In genomic region chr13:85897656-85898055, GRCm38 (mm10) we compare ENCODE assay signal across 23 mouse cellular contexts.
DNase-seq lines count a peak whose midpoint lies in the region; ATAC-seq and TF ChIP-seq lines count a peak whose summit lies in the region.
"Had no signal": no experiment of that assay in that cellular context is flagged by ENCODE, and none has a peak within 500 bp of the region (broad histone marks: within the 10 kb centered on the region; RNA-seq: fewer than 3 reads in every experiment).

No protein-coding gene starts in this region.

- no peak overlapping the region for H3K9ac ChIP-seq in lung, embryonic 14.5 days
- H3K9ac ChIP-seq: embryonic facial prominence, embryonic 15.5 days; forebrain, embryonic 13.5 days; heart, embryonic 12.5 days; hindbrain, embryonic 14.5 days; limb, embryonic 13.5 days; liver, embryonic 12.5 days; liver, postnatal 0 days; stomach, embryonic 15.5 days had no signal

- H3K4me3 ChIP-seq in lung, embryonic 14.5 days (ENCODE audit: low read depth, low read length): no peak overlapping the region
- H3K4me3 ChIP-seq: embryonic facial prominence, embryonic 15.5 days; forebrain, embryonic 13.5 days; heart, adult 2 months; heart, embryonic 12.5 days; left cerebral cortex, adult 2 months; limb, embryonic 13.5 days; liver, embryonic 12.5 days; stomach, embryonic 15.5 days had no signal

- H3K36me3 ChIP-seq in lung, embryonic 14.5 days (ENCODE audit: insufficient read depth): no peaks in the 10 kb centered on the region
- H3K36me3 ChIP-seq: embryonic facial prominence, embryonic 15.5 days; heart, embryonic 12.5 days; limb, embryonic 13.5 days; liver, embryonic 12.5 days; stomach, embryonic 15.5 days had no signal

- no peaks in the 10 kb centered on the region for H3K27me3 ChIP-seq in lung, embryonic 14.5 days (ENCODE audit: insufficient read depth, low read length)
- H3K27me3 ChIP-seq: embryonic facial prominence, embryonic 15.5 days; forebrain, embryonic 13.5 days; heart, embryonic 12.5 days; limb, embryonic 13.5 days; liver, embryonic 12.5 days; stomach, embryonic 15.5 days had no signal

- ATAC-seq in lung, embryonic 14.5 days (ENCODE audit: insufficient read depth): no peak
- ATAC-seq: forebrain, embryonic 13.5 days; intestine, postnatal 0 days; liver, embryonic 12.5 days; liver, postnatal 0 days had no signal

- peak; percentile 50 for DNase-seq in adrenal gland, postnatal 14 days
- DNase-seq in adrenal gland, postnatal 4 days (ENCODE audit: low spot score in 2 of 2): no peak
- peak; percentile 71 for DNase-seq in lung, embryonic 14.5 days
- no peak for DNase-seq in lung, postnatal 10 days
- DNase-seq in NIH3T3 (ENCODE audit: low read depth): peak; percentile 3
- peak; percentile 22 to 36 for DNase-seq in adrenal gland, postnatal 36 days
- no peak for DNase-seq in kidney, postnatal 10 days
- DNase-seq: cerebellum, adult 11-12 months; cerebellum, adult 9-11 months; heart, adult 2 months; kidney, postnatal 25 days; liver, postnatal 0 days; midbrain, embryonic 14.5 days; right cerebral cortex, postnatal 25 days had no signal

- H3K4me2 ChIP-seq in lung, embryonic 14.5 days: no peak overlapping the region
- H3K4me2 ChIP-seq: embryonic facial prominence, embryonic 15.5 days; forebrain, embryonic 13.5 days; heart, embryonic 12.5 days; hindbrain, embryonic 14.5 days; limb, embryonic 13.5 days; liver, embryonic 12.5 days; stomach, embryonic 15.5 days had no signal

- H3K9me3 ChIP-seq in lung, embryonic 14.5 days (ENCODE audit: low read depth, low read length): no peaks in the 10 kb centered on the region
- H3K9me3 ChIP-seq: embryonic facial prominence, embryonic 15.5 days; forebrain, embryonic 13.5 days; heart, embryonic 12.5 days; limb, embryonic 13.5 days; liver, embryonic 12.5 days; stomach, embryonic 15.5 days had no signal

- no peak for TF ChIP-seq CTCF in lung, embryonic 14.5 days (IDR thresholded peaks at IDR 0.05; ENCODE audit: low read depth)

- H3K27ac ChIP-seq in lung, embryonic 14.5 days (ENCODE audit: low read depth): no peak overlapping the region
- H3K27ac ChIP-seq: embryonic facial prominence, embryonic 15.5 days; forebrain, embryonic 13.5 days; heart, adult 2 months; hindbrain, embryonic 14.5 days; left cerebral cortex, adult 2 months; limb, embryonic 13.5 days; liver, embryonic 12.5 days; stomach, embryonic 15.5 days had no signal

- WGBS in lung, embryonic 14.5 days: 56% methylated on average over 2 of the region's 2 CpGs

- no peaks in the 10 kb centered on the region for H3K4me1 ChIP-seq in lung, embryonic 14.5 days (ENCODE audit: insufficient read depth)
- H3K4me1 ChIP-seq: embryonic facial prominence, embryonic 15.5 days; forebrain, embryonic 13.5 days; heart, embryonic 12.5 days; limb, embryonic 13.5 days; liver, embryonic 12.5 days; stomach, embryonic 15.5 days had no signal

Comparison
In these comparisons a context has a peak if more than half of its experiments do, and no peak if none do; other contexts are left out.
1. DNase-seq: peak in adrenal gland, postnatal 14 days (single experiment), lung, embryonic 14.5 days (single experiment), NIH3T3 (single experiment) and adrenal gland, postnatal 36 days (2 of 2); none in adrenal gland, postnatal 4 days (0 of 2), lung, postnatal 10 days (single experiment) and kidney, postnatal 10 days (single experiment).